In genomic region chr5:63697196-63697595, GRCm38 (mm10) we compare ENCODE assay signal across 14 mouse cellular contexts. TPM values are rescaled to one million over a fixed set of nuclear protein-coding genes. Genes with fewer than 3 reads are reported as not detected.
"Had no signal": no experiment of that assay in that cellular context is flagged by ENCODE, and none has a peak within 500 bp of the region (broad histone marks: within the 10 kb centered on the region; RNA-seq: fewer than 3 reads in every experiment).

No protein-coding gene starts in this region.

- ATAC-seq: intestine, postnatal 0 days had no signal

- H3K27me3 ChIP-seq: limb, embryonic 13.5 days; neural tube, embryonic 12.5 days had no signal

- H3K4me1 ChIP-seq: limb, embryonic 13.5 days; neural tube, embryonic 12.5 days had no signal

- DNase-seq: kidney, adult 8-10 months; kidney, postnatal 36 days; left cerebral cortex, postnatal 4 days; lung, adult 18-20 months; right cerebral cortex, adult 18-20 months; right cerebral cortex, postnatal 25 days had no signal

- H3K9ac ChIP-seq: limb, embryonic 13.5 days; liver, embryonic 14.5 days; neural tube, embryonic 12.5 days had no signal

- H3K4me3 ChIP-seq: limb, embryonic 13.5 days; myocyte; neural tube, embryonic 12.5 days had no signal

- H3K9me3 ChIP-seq: limb, embryonic 13.5 days; neural tube, embryonic 12.5 days had no signal

- H3K4me2 ChIP-seq: limb, embryonic 13.5 days; neural tube, embryonic 12.5 days had no signal

- H3K36me3 ChIP-seq: limb, embryonic 13.5 days; neural tube, embryonic 12.5 days had no signal

- H3K27ac ChIP-seq: limb, embryonic 13.5 days; liver, embryonic 14.5 days; neural tube, embryonic 12.5 days; stomach, postnatal 0 days had no signal

RNA-seq across cellular contexts. Expression of gene Nwd2, which starts 48.3 kb away (rescaled TPM):
- total RNA-seq: megakaryocyte-erythroid progenitor cell, adult 5-6 weeks had no signal
- polyA plus RNA-seq: liver, adult 2 months had no signal
